Mouse (Mus musculus): Measurements from ENCODE around the gene Nfam1. TPM values are rescaled to one million over a fixed set of nuclear protein-coding genes. Genes with fewer than 3 reads are reported as not detected.
"Not testable (repeated sequence)": the region's sequence is repeated elsewhere in the genome, so short reads cannot be mapped to it uniquely, and the experiment has no call there.

Gene Nfam1
- 3.0 TPM in 2 replicates for polyA plus RNA-seq (2016; fragmentation: Nextera tagmentation; extraction: Ambion mirVana)

DNA sequence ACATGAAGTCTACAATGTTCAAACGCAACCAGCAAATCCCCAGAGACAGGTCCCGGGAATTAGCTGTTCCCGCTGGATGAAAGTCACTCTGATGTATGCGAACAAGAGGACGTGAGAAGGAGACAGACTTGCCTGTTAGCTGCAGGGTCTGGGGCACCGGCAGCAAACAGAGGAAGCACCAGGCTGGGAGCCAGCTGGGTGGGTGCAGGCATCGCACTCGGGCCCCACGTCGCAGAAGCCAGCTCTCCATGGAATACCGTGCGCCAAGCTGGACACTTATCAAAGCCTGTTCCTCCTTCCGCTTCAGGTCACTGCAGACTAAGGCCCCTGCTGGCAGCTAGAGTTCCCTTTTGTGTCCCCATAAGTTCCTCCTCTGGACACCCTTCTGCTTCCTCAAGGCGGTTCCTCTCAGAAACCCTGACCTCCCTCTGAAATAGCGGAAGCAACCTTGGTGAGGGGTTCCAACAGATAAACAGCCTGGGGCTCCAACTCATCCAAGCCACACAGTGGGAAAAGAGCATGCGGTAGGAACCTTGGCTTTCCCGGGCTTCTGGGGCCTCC is at the start of gene Nfam1:
Gene Nfam1, minus strand, starts transcription at position 326 of the 561 bp plus-strand sequence.
- WGBS, result 47% methylated on average over 17 of the region's 17 CpGs
- H3K4me1 ChIP-seq (replicated peaks), result peaks cover 52% of the 10 kb centered on the region
- no peak within 1 kb of the TSS for H3K4me2 ChIP-seq

GRCm38 (mm10) chr15:83075607-83076525 is 42.8 kb upstream of the Nfam1 start:
- Histone ChIP-seq H3K27me3 (peaks cover 12% of the 10 kb centered on the region), H3K4me1 (replicated peaks) (no peaks in the 10 kb centered on the region), H3K9ac (replicated peaks) (no peak overlapping the region), H3K4me3 (replicated peaks) (no peak overlapping the region), H3K9me3 (peaks cover 5% of the 10 kb centered on the region), H3K27ac (no peak overlapping the region), H3K36me3 (no peaks in the 10 kb centered on the region), H3K4me2 (no peak overlapping the region)
- 62% methylated on average over 27 of the region's 27 CpGs for WGBS
- ATAC-seq (ENCODE audit: insufficient number of reproducible peaks, insufficient read depth, low FRiP score, low TSS enrichment, low read depth), result no peak

More for the DNA sequence above, at the start of gene Nfam1:
- no peaks in the 10 kb centered on the region for H3K9me3 ChIP-seq
- H3K4me3 ChIP-seq (replicated peaks), result no peak within 1 kb of the TSS
- no peak for ATAC-seq (ENCODE audit: insufficient number of reproducible peaks, insufficient read depth, low FRiP score, low TSS enrichment, low read depth)
- peaks cover 47% of the 10 kb centered on the region for H3K27me3 ChIP-seq
- H3K27ac ChIP-seq, result no peak within 1 kb of the TSS
- H3K9ac ChIP-seq (replicated peaks), result no peak within 1 kb of the TSS
- no peaks in the 10 kb centered on the region for H3K36me3 ChIP-seq

DNA sequence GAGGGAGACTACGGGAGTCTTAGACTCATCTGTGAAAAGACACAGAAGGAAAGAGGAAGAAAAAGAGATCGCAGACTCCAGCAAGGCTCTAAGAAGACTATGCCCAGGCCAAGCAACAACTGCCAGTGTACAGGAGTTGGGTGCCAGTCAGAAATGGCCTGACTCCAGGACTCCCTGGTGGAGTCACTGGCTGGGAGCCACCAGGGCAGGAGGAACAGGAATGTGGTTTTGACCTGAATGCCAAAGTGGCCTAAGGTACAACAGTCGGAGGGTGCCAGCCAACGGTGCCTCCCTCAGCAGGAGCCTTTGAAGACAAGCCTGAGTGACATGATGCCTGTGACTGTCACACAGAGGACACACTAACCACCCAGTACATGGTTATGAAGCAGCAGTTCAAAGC is 41.1 kb upstream of the Nfam1 start:
- ATAC-seq (ENCODE audit: insufficient number of reproducible peaks, insufficient read depth, low FRiP score, low TSS enrichment, low read depth), result no peak
- H3K4me3 ChIP-seq (replicated peaks), result no peak overlapping the region
- no peak overlapping the region for H3K27ac ChIP-seq
- H3K27me3 ChIP-seq, result peaks cover 12% of the 10 kb centered on the region
- no peaks in the 10 kb centered on the region for H3K36me3 ChIP-seq
- no peaks in the 10 kb centered on the region for H3K4me1 ChIP-seq (replicated peaks)
- H3K4me2 ChIP-seq, result no peak overlapping the region
- peaks cover 5% of the 10 kb centered on the region for H3K9me3 ChIP-seq
- WGBS, result 86% methylated on average over 4 of the region's 4 CpGs
- no peak overlapping the region for H3K9ac ChIP-seq (replicated peaks)

- no peaks in the 10 kb centered on the region for H3K36me3 ChIP-seq
- no peak overlapping the region for H3K4me2 ChIP-seq
- no peak overlapping the region for H3K27ac ChIP-seq
- H3K9me3 ChIP-seq, result peaks cover 5% of the 10 kb centered on the region
- ATAC-seq (ENCODE audit: insufficient number of reproducible peaks, insufficient read depth, low FRiP score, low TSS enrichment, low read depth), result no peak
- WGBS, result 88% methylated on average over 5 of the region's 5 CpGs
- H3K9ac ChIP-seq (replicated peaks), result no peak overlapping the region
- no peak overlapping the region for H3K4me3 ChIP-seq (replicated peaks)
- H3K27me3 ChIP-seq, result peaks cover 8% of the 10 kb centered on the region
- no peaks in the 10 kb centered on the region for H3K4me1 ChIP-seq (replicated peaks)
These were observed 38.6 kb upstream of the Nfam1 start for GRCm38 (mm10) chr15:83071752-83072151.

GRCm38 (mm10) chr15:83070942-83071341 is 37.8 kb upstream of the Nfam1 start:
- no peak for ATAC-seq (ENCODE audit: insufficient number of reproducible peaks, insufficient read depth, low FRiP score, low TSS enrichment, low read depth)
- Histone ChIP-seq H3K4me2 (no peak overlapping the region), H3K27me3 (no peaks in the 10 kb centered on the region), H3K27ac (no peak overlapping the region), H3K9ac (replicated peaks) (no peak overlapping the region), H3K9me3 (peaks cover 5% of the 10 kb centered on the region), H3K4me1 (replicated peaks) (no peaks in the 10 kb centered on the region), H3K4me3 (replicated peaks) (no peak overlapping the region), H3K36me3 (no peaks in the 10 kb centered on the region)
- 66% methylated on average over 3 of the region's 3 CpGs for WGBS

DNA sequence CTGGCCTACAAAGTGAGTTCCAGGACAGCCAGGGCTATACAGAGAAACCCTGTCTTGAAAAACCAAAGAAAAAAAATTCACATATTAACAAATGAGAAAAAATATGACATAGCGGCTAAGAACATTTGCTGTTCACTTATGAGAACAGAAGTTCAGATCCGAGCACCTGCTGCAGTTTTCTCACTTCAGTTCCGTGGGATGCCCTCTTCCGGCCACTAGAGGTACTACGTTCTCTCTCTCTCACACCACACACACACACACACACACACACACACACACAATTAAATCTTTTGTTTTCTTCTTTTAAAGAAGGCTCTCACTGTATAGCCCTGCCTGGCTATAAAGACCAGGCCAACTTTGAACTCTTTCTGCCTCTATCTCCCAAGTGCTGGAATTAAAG is 35.2 kb upstream of the Nfam1 start:
- Histone ChIP-seq H3K36me3 (no peaks in the 10 kb centered on the region), H3K9ac (replicated peaks) (no peak overlapping the region), H3K9me3 (peaks cover 5% of the 10 kb centered on the region), H3K27me3 (no peaks in the 10 kb centered on the region), H3K4me1 (replicated peaks) (no peaks in the 10 kb centered on the region), H3K4me3 (replicated peaks) (no peak overlapping the region), H3K4me2 (no peak overlapping the region), H3K27ac (no peak overlapping the region)
- ATAC-seq (ENCODE audit: insufficient number of reproducible peaks, insufficient read depth, low FRiP score, low TSS enrichment, low read depth), result no peak
- WGBS, result 96% methylated on average over 5 of the region's 5 CpGs

- no peak overlapping the region for H3K4me3 ChIP-seq (replicated peaks)
- H3K4me2 ChIP-seq, result no peak overlapping the region
- peaks cover 5% of the 10 kb centered on the region; the same call in 1 of the 2 replicates for H3K4me1 ChIP-seq (replicated peaks)
- H3K9me3 ChIP-seq, result no peaks in the 10 kb centered on the region
- no peaks in the 10 kb centered on the region for H3K27me3 ChIP-seq
- no peak overlapping the region for H3K27ac ChIP-seq
- no peak overlapping the region for H3K9ac ChIP-seq (replicated peaks)
- WGBS, result 81% methylated on average over 4 of the region's 4 CpGs
- ATAC-seq (ENCODE audit: insufficient number of reproducible peaks, insufficient read depth, low FRiP score, low TSS enrichment, low read depth), result no peak
- no peaks in the 10 kb centered on the region for H3K36me3 ChIP-seq
These were observed 32.4 kb upstream of the Nfam1 start for GRCm38 (mm10) chr15:83065543-83065942.

DNA sequence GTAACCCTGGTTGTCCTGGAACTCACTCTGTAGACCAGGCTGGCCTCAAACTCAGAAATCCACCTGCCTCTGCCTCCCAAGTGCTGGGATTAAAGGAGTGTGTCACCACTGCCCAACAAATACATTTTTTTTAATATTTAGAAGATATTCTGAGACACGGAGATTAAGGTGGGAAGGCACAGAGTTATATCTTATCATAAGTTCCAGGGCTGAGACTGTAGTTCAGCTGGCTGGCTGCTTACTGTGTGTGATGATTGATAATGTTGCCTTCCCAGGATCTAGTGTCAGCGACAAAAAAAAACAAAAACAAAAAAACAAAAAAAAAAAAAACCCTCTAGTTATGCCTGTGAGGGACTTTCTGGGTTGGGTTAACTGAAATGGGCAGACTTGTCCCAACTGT is 29.5 kb upstream of the Nfam1 start:
- not testable (repeated sequence) for H3K4me3 ChIP-seq (replicated peaks); H3K27ac ChIP-seq; H3K9ac ChIP-seq (replicated peaks); ATAC-seq (ENCODE audit: insufficient number of reproducible peaks, insufficient read depth, low FRiP score, low TSS enrichment, low read depth); H3K9me3 ChIP-seq; H3K36me3 ChIP-seq; H3K4me2 ChIP-seq; H3K27me3 ChIP-seq; H3K4me1 ChIP-seq (replicated peaks)
- 95% methylated on average over 2 of the region's 2 CpGs for WGBS

- 7% methylated on average over 5 of the region's 5 CpGs for WGBS
- peaks cover 7% of the 10 kb centered on the region for H3K27me3 ChIP-seq
- no peak overlapping the region for H3K27ac ChIP-seq
- ATAC-seq (ENCODE audit: insufficient number of reproducible peaks, insufficient read depth, low FRiP score, low TSS enrichment, low read depth), result peak; percentile 76
- no peak overlapping the region for H3K4me3 ChIP-seq (replicated peaks)
- H3K36me3 ChIP-seq, result no peaks in the 10 kb centered on the region
- H3K4me2 ChIP-seq, result no peak overlapping the region
- H3K4me1 ChIP-seq (replicated peaks), result peaks cover 16% of the 10 kb centered on the region
- H3K9me3 ChIP-seq, result no peaks in the 10 kb centered on the region
- no peak overlapping the region for H3K9ac ChIP-seq (replicated peaks)
These were observed 28.6 kb upstream of the Nfam1 start for GRCm38 (mm10) chr15:83061689-83062088.

DNA sequence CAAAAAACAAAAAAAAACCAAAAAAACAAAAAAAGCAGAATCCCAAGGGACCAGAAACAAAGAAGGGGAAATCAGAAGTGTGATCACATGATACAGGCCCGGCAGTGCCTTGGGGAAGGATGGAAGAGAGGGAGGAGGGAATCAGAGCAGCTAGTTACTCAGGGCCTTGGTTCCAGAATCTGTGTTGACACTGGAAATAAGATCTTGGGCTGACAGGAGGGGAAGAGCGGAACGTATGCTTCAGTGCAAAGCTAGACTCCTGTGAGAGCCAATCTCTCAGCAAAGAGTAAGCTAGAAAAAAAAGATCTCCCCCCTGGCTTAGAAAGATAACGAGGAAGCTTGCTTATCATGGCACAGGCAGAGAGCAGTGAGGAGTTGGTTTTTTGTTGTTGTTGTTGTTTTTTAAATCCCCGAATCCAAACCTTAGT is 26.1 kb upstream of the Nfam1 start:
- Histone ChIP-seq H3K27ac (no peak overlapping the region), H3K4me1 (replicated peaks) (peaks cover 24% of the 10 kb centered on the region), H3K9ac (replicated peaks) (no peak overlapping the region), H3K36me3 (no peaks in the 10 kb centered on the region), H3K27me3 (peaks cover 19% of the 10 kb centered on the region), H3K4me2 (no peak overlapping the region), H3K4me3 (replicated peaks) (no peak overlapping the region), H3K9me3 (no peaks in the 10 kb centered on the region)
- no peak for ATAC-seq (ENCODE audit: insufficient number of reproducible peaks, insufficient read depth, low FRiP score, low TSS enrichment, low read depth)
- WGBS, result 61% methylated on average over 5 of the region's 5 CpGs

DNA sequence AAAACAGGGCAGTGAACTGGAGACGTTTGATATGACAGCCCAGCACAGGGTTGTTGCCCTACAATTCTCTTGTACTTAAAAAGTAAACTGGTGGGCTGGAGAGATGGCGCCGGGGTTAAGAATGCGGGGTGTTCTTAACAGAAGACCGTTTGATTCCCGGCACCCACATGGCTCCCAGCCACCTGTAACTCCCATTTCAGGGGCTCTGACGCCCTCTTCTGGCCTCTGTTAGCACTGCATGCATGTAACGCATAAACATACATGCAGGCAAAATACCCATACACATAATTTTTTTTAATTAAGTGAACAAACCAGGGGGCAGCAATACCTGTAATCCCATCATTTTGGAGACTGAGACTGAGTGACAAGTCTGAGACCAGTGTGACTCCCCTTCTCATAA is 24.4 kb upstream of the Nfam1 start:
- no peak overlapping the region for H3K4me3 ChIP-seq (replicated peaks)
- peaks cover 30% of the 10 kb centered on the region for H3K4me1 ChIP-seq (replicated peaks)
- H3K4me2 ChIP-seq, result no peak overlapping the region
- H3K27me3 ChIP-seq, result peaks cover 19% of the 10 kb centered on the region
- ATAC-seq (ENCODE audit: insufficient number of reproducible peaks, insufficient read depth, low FRiP score, low TSS enrichment, low read depth), result no peak
- H3K9ac ChIP-seq (replicated peaks), result no peak overlapping the region
- no peak overlapping the region for H3K27ac ChIP-seq
- WGBS, result 72% methylated on average over 8 of the region's 8 CpGs
- no peaks in the 10 kb centered on the region for H3K36me3 ChIP-seq
- H3K9me3 ChIP-seq, result no peaks in the 10 kb centered on the region
